Mouse (Mus musculus) liver, embryonic 16.5 days (tissue): ENCODE measurements around the gene Speg. TPM values are rescaled to one million over a fixed set of nuclear protein-coding genes. Genes with fewer than 3 reads are reported as not detected.

ENCODE experiments used
- ATAC-seq: fragments of 200-750 bp; cut with Nextera tagmentation; 2 replicates; pipeline ENCODE4 v1.8.0; 2017; ENCODE audit warnings: low read depth, mild to moderate bottlenecking, moderate number of reproducible peaks, moderate library complexity
- H3K27ac ChIP-seq: fragments of 300-500 bp; sonication (generic); 2 replicates; pipeline ENCODE4 v1.5.1; 2014; ENCODE audit warnings: mild to moderate bottlenecking, low read length
- H3K27me3 ChIP-seq: fragments of 300-500 bp; sonication (generic); 2 replicates; pipeline ENCODE4 v1.6.1; 2014; ENCODE audit warnings: low read depth, low read length, mixed read lengths; ENCODE audit not compliant: control insufficient read depth, insufficient read depth
- H3K36me3 ChIP-seq: fragments of 300-500 bp; sonication (generic); 2 replicates; pipeline ENCODE4 v1.6.1; 2014; ENCODE audit warnings: mild to moderate bottlenecking; ENCODE audit not compliant: control insufficient read depth, insufficient read depth
- H3K4me1 ChIP-seq: fragments of 300-500 bp; sonication (generic); 2 replicates; pipeline ENCODE4 v1.6.1; 2014; ENCODE audit warnings: low read depth, low read length, mixed read lengths; ENCODE audit not compliant: control insufficient read depth
- H3K4me2 ChIP-seq: fragments of 300-500 bp; sonication (generic); 2 replicates; pipeline ENCODE4 v1.6.1; 2014; ENCODE audit warnings: low read depth, low read length, mixed read lengths
- H3K4me3 ChIP-seq: fragments of 300-500 bp; sonication (generic); 2 replicates; pipeline ENCODE4 v1.5.1; 2014; ENCODE audit warnings: low read depth, mild to moderate bottlenecking, low read length
- H3K9ac ChIP-seq: fragments of 300-500 bp; sonication (generic); 2 replicates; pipeline ENCODE4 v1.6.1; 2014; ENCODE audit warnings: low read depth, low read length
- H3K9me3 ChIP-seq: fragments of 300-500 bp; sonication (generic); replicated peaks from 2 replicates; pipeline ENCODE4 v1.6.1; 2016; ENCODE audit warnings: low read length; ENCODE audit not compliant: control insufficient read depth
- WGBS: fragments of 180-500 bp; shearing (Covaris S2); extraction: QIAGEN DNeasy Blood & Tissue Kit; methylation state at CpG from one replicate; pipeline ENCODE4 v1.1.7; 2014; ENCODE audit not compliant: insufficient replicate concordance; 5-methylcytosine and 5-hydroxymethylcytosine counted together
- polyA plus RNA-seq: library from polyadenylated mRNA; unstranded; fragments of >200 nt; fragmentation: Nextera tagmentation; extraction: Ambion mirVana; gene quantifications from 2 replicates; pipeline ENCODE4 v1.2.1, GENCODE M21; 2015

Gene Speg
- polyA plus RNA-seq, 1 experiment from 2014 or later: 8.0 TPM

DNA sequence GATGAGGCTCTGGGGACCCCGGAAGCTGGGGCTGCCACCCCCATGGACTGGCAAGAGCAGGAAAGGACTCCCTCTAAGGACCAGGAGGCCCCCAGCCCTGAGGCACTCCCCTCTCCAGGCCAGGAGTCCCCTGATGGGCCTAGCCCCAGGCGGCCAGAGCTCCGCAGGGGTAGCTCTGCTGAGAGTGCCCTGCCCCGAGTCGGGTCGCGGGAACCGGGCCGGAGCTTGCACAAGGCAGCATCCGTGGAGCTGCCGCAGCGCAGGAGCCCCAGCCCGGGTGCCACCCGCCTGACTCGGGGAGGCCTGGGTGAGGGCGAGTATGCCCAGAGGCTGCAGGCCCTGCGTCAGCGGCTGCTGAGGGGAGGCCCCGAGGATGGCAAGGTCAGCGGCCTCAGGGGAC lies 46.7 kb downstream of the Speg start:
- H3K27me3 ChIP-seq: peaks cover 51% of the 10 kb centered on the region
- H3K36me3 ChIP-seq: no peaks in the 10 kb centered on the region
- no peak overlapping the region for H3K4me2 ChIP-seq

DNA sequence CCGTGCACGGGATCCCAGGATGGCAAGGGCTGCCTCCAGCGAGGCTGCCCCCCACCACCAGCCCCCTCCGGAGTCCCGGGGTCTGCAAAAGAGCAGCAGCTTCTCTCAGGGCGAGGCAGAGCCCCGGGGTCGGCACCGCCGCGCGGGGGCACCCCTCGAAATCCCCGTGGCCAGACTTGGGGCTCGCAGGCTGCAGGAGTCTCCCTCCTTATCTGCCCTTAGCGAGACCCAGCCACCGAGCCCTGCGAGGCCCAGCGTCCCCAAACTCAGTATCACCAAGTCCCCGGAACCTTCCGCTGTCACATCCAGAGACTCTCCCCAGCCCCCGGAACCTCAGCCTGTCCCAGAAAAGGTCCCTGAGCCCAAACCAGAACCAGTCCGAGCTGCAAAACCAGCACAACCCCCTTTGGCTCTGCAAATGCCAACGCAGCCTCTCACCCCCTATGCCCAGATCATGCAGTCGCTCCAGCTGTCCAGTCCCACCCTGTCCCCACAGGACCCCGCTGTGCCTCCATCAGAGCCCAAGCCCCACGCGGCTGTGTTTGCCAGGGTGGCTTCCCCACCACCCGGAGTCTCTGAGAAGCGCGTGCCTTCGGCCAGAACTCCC lies 47.2 kb downstream of the Speg start:
- Histone ChIP-seq H3K4me1 (no peaks in the 10 kb centered on the region; the same call in none of the 2 replicates), H3K36me3 (no peaks in the 10 kb centered on the region), H3K9ac (no peak overlapping the region), H3K27me3 (peaks cover 51% of the 10 kb centered on the region), H3K4me2 (peak overlapping the region; percentile 55), H3K4me3 (peak overlapping the region; percentile 27), H3K9me3 (no peaks in the 10 kb centered on the region), H3K27ac (no peak overlapping the region)
- WGBS: 3% methylated on average over 32 of the region's 32 CpGs
- no peak for ATAC-seq

More for the DNA sequence above, 46.7 kb downstream of the Speg start:
- Histone ChIP-seq H3K9me3 (no peaks in the 10 kb centered on the region), H3K4me1 (no peaks in the 10 kb centered on the region; the same call in none of the 2 replicates), H3K4me3 (no peak overlapping the region), H3K27ac (no peak overlapping the region), H3K9ac (no peak overlapping the region)
- 16% methylated on average over 20 of the region's 20 CpGs for WGBS
- ATAC-seq: no peak

DNA sequence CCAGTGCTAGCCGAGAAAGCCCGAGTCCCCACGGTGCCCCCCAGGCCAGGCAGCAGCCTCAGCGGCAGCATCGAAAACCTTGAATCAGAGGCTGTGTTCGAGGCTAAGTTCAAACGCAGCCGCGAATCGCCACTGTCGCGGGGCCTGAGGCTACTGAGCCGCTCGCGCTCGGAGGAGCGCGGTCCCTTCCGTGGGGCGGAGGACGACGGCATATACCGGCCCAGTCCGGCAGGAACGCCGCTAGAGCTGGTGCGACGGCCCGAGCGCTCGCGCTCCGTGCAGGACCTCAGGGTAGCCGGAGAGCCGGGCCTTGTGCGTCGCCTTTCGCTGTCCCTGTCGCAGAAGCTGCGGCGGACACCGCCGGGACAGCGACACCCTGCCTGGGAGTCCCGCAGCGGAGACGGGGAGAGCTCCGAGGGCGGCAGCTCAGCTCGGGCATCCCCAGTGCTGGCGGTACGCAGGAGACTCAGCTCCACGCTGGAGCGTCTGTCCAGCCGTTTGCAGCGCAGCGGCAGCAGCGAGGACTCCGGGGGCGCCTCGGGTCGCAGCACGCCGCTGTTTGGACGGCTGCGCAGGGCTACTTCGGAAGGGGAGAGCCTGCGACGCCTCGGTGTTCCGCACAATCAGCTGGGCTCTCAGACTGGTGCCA lies 47.9 kb downstream of the Speg start:
- Histone ChIP-seq H3K36me3 (no peaks in the 10 kb centered on the region), H3K4me2 (peak overlapping the region; percentile 55), H3K9me3 (no peaks in the 10 kb centered on the region), H3K27ac (no peak overlapping the region), H3K4me1 (no peaks in the 10 kb centered on the region; the same call in none of the 2 replicates), H3K27me3 (peaks cover 51% of the 10 kb centered on the region), H3K4me3 (peak overlapping the region; percentile 27), H3K9ac (no peak overlapping the region)
- 1% methylated on average over 71 of the region's 71 CpGs for WGBS
- peak; percentile 37; the same call in 1 of the 2 replicates for ATAC-seq

DNA sequence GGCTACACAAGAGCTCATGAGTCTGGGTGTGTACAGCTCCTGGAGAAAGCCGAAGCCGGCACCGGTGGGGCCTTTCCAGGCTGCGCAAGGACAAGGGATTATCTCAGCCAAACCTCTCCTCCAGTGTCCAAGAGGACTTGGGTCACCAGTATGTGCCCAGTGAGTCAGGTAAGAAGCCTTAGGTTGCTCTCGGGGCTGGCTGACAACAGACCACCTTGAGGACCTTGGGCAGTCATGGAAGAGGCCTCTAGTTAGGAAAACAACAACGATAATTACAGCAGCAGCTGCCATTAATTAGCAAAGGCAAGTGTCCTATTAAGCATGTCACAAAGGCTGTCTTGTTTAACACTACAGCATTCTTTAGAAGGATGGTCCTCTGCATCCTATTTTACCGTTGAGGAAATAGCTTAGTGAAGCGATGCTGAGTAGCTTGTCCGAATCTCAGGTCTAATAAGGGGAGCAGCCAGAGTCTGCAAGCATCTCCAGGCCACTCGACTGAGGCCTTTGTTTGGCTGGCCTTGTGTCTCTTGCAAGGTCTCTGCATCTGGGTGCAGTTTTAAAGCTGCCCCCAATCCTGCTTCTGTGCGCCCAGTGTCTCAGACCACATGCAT lies 48.8 kb downstream of the Speg start:
- H3K27me3 ChIP-seq: peaks cover 51% of the 10 kb centered on the region
- H3K9ac ChIP-seq: no peak overlapping the region
- no peak overlapping the region for H3K27ac ChIP-seq
- 58% methylated on average over 11 of the region's 11 CpGs for WGBS
- H3K9me3 ChIP-seq: no peaks in the 10 kb centered on the region
- no peaks in the 10 kb centered on the region for H3K36me3 ChIP-seq
- no peak overlapping the region for H3K4me2 ChIP-seq
- no peak for ATAC-seq
- H3K4me3 ChIP-seq: no peak overlapping the region
- H3K4me1 ChIP-seq: no peaks in the 10 kb centered on the region; the same call in none of the 2 replicates

DNA sequence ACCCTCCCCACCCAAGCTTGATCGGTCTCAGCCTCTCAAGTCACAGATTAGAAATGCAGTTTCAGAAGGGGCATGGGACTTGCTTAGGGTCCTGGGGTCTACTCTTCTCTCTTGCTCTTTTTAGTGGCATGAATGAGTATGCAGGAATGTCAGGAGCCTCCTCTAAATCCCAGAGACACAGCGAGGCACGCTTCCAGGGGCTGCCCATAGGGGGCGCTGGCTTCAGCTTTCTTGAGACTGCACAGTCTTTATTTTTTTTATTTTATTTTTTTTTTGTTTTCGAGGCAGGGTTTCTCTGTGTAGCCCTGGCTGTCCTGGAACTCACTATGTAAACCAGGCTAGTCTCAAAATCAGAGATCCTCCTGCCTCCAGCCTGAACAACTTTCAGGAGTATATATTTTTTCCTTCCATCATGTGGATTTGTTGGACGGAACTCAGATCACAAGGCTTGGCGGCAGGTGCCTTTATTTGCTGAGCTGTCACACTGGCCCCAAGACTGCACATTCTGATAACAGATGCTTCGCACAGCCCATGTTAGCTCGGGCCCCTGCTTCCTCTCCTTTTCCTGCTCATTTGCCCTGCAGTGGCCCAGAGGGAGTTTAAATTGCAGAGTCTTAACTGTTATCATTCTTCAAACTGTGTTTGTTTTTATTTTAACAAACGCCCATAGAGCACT lies 50.8 kb downstream of the Speg start:
- Histone ChIP-seq H3K4me2 (no peak overlapping the region), H3K4me1 (no peaks in the 10 kb centered on the region; the same call in none of the 2 replicates), H3K4me3 (no peak overlapping the region), H3K9ac (no peak overlapping the region), H3K27ac (no peak overlapping the region), H3K36me3 (no peaks in the 10 kb centered on the region), H3K9me3 (no peaks in the 10 kb centered on the region), H3K27me3 (peaks cover 48% of the 10 kb centered on the region)
- ATAC-seq: no peak
- WGBS: 13% methylated on average over 10 of the region's 10 CpGs

DNA sequence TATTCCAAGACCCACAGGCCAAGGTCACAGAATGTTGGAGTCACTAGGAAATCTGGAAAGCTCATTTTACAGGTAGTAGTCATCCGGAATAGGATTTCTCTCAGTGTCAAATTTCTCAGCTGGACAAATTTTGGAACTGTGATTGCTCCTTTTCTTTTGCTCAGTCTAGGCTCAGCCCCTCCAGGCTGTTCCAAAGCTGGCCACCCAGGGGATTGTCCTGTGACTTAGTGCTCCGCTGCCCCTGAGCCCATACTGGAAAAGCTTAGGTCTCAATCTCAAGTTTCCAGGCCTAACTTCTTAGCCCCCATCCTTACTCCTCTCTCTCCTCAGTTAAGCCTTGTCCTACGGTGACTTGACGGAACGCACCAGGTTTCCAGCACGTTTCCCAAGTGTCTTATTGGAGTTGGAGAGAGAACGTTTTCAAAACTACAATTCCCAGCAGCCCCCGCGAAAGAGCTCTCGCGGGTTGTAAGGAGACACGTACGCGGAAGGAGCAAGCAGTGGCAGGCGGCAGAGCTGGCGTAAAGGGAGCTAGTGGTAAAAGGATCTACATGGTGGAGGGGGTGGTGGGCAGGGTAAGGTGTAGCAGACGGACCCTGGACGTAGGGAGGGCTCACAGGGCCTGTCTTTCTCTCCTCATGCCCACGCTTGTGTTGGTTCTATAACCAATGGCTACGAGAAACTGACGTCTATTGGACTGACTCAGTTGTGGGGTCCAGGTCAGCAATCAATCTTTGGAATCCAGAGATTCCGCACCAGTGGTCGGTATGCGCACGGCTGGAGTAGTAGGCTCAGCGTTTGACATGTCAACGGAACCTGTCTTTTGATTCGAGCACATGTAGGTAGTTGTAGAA lies 60.6 kb downstream of the Speg start, which contains the start of gene Gmppa:
Gene Gmppa (plus strand): TSS at position 456 of the 854 bp plus-strand sequence.
- Histone ChIP-seq H3K36me3 (no peaks in the 10 kb centered on the region; the same call in 1 of the 2 replicates), H3K9me3 (no peaks in the 10 kb centered on the region), H3K4me2 (peak within 1 kb of the TSS; percentile 73), H3K27me3 (peaks cover 8% of the 10 kb centered on the region; the same call in 1 of the 2 replicates), H3K27ac (no peak within 1 kb of the TSS), H3K9ac (peak within 1 kb of the TSS; percentile 77), H3K4me1 (peaks cover 13% of the 10 kb centered on the region), H3K4me3 (peak within 1 kb of the TSS; percentile 73)
- WGBS: 6% methylated on average over 28 of the region's 28 CpGs
- peak; percentile 79 for ATAC-seq

DNA sequence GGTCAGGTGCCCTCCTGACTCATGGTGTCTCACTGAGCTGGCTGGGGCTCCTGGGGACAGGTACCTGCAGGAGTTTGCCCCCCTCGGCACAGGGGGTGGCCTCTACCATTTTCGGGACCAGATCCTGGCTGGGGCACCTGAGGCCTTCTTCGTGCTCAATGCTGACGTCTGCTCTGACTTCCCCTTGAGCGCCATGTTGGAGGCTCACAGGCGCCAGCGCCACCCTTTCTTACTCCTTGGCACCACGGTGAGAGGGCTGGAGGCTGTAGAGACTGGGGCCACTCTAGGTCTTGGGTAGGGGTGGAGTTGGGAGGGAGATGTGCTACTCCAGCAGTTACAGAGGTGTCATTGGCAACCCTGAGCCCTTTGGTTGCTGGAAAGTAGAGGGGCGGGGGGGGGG lies 63.7 kb downstream of the Speg start:
- no peaks in the 10 kb centered on the region; the same call in 1 of the 2 replicates for H3K36me3 ChIP-seq
- H3K4me3 ChIP-seq: no peak overlapping the region
- no peak for ATAC-seq
- H3K9me3 ChIP-seq: no peaks in the 10 kb centered on the region
- no peak overlapping the region for H3K9ac ChIP-seq
- no peak overlapping the region for H3K27ac ChIP-seq
- 80% methylated on average over 8 of the region's 9 CpGs for WGBS
- H3K4me1 ChIP-seq: peaks cover 13% of the 10 kb centered on the region
- H3K27me3 ChIP-seq: no peaks in the 10 kb centered on the region
- H3K4me2 ChIP-seq: no peak overlapping the region

DNA sequence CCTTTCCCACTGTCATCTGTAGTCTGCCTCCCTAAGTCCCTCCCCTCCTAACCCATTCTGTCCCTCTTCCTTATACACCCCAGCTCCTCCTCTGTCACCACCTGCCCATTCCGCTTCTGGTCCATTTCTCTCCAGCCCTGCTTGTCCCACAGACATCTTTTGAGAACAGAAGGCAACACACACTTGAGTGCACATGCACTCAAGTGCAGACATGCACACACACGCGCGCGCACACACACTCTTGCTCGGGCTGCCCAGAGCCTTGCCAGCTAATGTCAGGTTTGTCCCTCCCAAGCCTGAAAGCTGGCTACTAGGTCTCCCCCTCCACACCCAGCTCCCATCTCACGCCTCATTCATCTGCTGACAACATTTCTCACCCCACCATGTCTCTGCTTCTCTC lies 65.6 kb downstream of the Speg start:
- Histone ChIP-seq H3K4me3 (no peak overlapping the region), H3K9ac (no peak overlapping the region), H3K9me3 (no peaks in the 10 kb centered on the region), H3K4me2 (no peak overlapping the region), H3K27me3 (no peaks in the 10 kb centered on the region), H3K36me3 (no peaks in the 10 kb centered on the region; the same call in 1 of the 2 replicates), H3K27ac (no peak overlapping the region), H3K4me1 (peaks cover 22% of the 10 kb centered on the region)
- ATAC-seq: no peak
- 84% methylated on average over 7 of the region's 7 CpGs for WGBS
